Mouse (Mus musculus): ENCODE measurements around the gene Nrl.

The Nrl gene

GRCm38 (mm10) chr14:55524785-55525184 lies at the start of gene Nrl:
Gene Nrl, minus strand, starts transcription at chr14:55524981.
- DNase-seq = no peak

GRCm38 (mm10) chr14:55571760-55572159 lies 47.0 kb upstream of the Nrl start:
- no peak for DNase-seq

DNA sequence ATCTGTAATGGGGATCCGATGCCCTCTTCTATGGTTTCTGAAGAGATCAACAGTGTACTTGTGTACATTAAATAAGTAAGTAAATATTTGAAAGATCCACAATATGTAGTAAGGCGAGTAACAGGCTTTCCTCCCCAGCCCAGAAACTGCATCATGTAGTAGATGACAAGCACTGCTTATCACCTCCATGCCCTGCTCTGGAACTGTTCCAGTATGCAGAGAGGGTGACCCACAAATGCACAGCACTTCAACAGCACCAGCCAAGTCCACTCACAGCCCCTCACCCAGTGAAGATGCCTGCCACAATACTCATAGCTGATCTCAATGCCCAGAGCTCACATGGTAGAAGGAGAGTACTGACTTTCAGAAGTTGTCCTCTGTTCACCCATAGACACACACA lies 45.8 kb upstream of the Nrl start:
- DNase-seq = no peak

- no peak for DNase-seq
Observed at GRCm38 (mm10) chr14:55567496-55567895, 42.7 kb upstream of the Nrl start.

- DNase-seq = no peak
Observed at GRCm38 (mm10) chr14:55565748-55566147, 41.0 kb upstream of the Nrl start.

- no peak for DNase-seq
Observed at GRCm38 (mm10) chr14:55563249-55563648, 38.5 kb upstream of the Nrl start.

DNA sequence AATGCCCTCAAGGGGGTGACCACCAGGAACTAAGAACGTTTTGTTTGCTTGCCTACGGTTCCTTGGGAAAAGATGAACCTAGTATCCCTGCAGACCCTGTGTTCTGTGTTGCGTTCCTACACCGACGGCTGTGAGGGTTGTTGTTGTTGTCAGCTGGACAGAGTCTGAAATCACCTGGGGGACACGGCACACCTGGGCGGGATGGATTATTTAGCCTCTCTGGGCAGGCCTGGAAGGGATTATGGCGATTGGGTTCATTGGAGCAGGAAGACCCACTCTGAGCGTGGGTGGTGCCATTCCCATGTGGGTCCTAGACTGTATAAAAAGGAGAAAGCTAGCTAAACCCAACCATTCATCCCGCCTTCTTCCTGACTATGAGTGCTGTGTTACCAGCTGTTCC lies 37.1 kb upstream of the Nrl start:
- no peak for DNase-seq

DNA sequence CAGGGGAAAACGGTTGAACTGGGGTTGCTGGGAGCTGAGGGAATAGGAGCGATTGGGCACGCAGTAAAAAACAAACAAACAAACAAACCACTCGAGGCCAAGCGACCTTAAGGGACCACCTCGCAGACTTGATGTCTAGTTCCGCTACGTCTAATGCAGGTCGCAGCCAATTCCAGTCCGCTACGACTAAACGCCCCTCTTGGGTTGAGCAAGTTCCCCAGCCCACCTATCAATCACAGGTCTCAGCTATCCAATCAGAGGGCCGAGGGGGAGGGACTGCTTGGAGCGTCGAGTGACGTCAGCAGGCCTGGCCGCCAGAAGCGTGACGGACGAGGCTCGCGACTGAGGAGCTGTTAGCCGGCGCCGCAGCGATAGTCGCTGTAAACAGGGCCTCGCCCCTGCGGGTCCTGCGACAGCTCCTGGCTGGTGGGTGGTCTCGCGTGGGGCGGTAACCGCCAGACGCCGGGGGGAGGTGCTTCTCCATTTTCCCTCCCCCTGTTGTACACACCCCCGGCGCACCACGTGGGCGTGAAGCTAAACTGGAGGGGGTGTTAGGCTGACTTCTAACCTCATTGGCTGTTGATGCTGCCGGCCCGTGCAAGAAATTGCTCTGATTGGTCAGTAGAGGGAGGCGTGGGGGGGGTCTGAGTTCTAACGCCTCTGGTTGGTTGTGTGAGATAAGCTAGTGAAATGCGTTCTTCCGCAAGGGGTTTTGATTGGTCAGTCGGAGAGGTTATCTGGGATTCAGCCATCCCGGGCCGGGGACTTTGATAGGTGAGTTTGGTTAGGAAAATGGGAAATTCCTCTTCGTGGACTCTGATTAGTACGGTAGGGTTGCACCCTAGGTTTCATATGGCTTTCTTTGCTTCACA lies 35.7 kb upstream of the Nrl start, which contains the start of gene A730061H03Rik:
A730061H03Rik (minus strand) TSS at position 205 of the 872 bp plus-strand sequence.
- peak; percentile 99 for DNase-seq

- DNase-seq = peak; percentile 95
Observed at GRCm38 (mm10) chr14:55559799-55560201, 35.0 kb upstream of the Nrl start, which contains the start of gene Dcaf11. Gene Dcaf11, plus strand, starts transcription at chr14:55560006.

GRCm38 (mm10) chr14:55558740-55559448 lies 34.1 kb upstream of the Nrl start:
- DNase-seq = no peak

DNA sequence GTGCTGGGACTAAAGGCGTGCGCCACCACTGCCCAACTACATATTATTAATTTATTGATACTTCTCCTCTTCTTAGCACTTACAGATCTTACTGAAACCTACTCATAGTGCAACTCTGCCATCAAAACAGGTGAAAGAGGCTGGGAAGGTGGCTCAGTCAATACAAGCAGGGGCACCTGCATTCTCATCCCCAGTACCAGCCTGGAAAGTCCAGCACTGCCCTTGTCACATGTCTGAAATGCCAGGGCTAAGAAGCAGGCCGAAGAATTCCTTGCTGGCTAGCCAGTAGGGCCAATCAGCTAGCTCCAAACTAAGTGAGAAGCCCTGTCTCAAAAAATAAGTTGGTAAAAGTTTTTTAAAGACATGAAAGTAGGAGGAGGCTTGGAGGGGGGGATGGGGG lies 32.8 kb upstream of the Nrl start:
- no peak for DNase-seq

DNA sequence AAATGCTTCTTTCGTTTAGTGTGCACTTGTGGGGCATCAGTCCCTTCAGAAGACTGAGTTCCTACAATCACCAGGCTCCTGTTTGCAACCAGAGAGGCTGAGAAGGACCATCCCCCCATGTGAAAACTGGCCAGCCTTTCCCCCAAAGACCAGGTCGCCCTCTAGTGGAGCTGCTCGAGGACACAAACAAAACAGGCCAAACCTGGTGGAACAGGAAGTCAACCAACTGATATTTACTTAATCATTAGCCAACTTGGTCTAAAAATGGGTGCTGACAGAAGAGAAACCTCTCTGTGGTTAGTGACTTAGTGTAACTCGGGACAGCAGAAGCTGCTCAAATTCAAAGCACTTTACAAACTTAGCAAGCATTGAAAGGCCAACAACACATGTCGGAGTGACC lies 32.2 kb upstream of the Nrl start:
- DNase-seq = peak; percentile 96

GRCm38 (mm10) chr14:55555788-55556187 lies 31.0 kb upstream of the Nrl start:
- DNase-seq = no peak

- no peak for DNase-seq
Observed at GRCm38 (mm10) chr14:55554635-55555034, 29.9 kb upstream of the Nrl start.

DNA sequence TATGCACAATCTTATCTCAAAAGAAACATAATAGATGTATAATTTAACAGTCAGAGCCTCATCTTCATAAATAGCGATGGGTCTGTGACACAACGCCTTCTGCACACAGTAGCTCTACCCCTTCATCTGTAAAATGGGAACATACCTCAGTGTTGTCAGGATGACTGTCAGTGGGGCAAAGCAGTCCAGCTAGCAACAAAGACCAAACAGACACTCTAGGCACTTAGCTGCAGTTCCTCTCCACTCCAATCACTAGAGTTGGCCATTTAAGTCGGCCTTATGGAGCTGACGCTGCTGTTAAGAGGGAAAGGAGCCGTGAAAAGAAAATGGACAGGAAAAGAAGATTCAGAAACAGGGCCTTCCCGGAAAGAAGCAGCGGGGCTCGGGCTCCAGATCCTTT lies 27.0 kb upstream of the Nrl start:
- DNase-seq = no peak

DNA sequence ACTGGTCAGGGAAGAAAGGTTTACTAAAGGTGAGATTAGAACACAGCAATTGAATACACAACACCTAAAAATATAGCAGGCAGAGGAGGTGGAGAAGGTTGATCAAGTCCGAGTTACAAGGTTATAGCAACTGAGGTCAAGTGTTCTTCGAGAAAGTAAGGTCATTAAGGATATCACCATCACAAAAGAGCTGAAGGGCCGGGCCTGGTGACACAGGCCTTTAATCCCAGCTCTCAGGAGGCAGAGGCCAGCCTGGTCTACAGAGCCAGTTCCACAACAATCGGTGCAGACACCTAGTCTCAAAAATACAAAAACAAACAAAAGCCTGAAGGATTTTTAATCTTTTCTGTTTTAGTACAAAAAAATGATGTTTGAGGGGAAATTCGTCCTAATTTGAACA lies 26.6 kb upstream of the Nrl start:
- no peak for DNase-seq

GRCm38 (mm10) chr14:55550191-55550590 lies 25.4 kb upstream of the Nrl start:
- no peak for DNase-seq

GRCm38 (mm10) chr14:55544334-55544733 lies 19.6 kb upstream of the Nrl start:
- no peak for DNase-seq

- DNase-seq = no peak
Observed at GRCm38 (mm10) chr14:55542268-55542667, 17.5 kb upstream of the Nrl start.

DNA sequence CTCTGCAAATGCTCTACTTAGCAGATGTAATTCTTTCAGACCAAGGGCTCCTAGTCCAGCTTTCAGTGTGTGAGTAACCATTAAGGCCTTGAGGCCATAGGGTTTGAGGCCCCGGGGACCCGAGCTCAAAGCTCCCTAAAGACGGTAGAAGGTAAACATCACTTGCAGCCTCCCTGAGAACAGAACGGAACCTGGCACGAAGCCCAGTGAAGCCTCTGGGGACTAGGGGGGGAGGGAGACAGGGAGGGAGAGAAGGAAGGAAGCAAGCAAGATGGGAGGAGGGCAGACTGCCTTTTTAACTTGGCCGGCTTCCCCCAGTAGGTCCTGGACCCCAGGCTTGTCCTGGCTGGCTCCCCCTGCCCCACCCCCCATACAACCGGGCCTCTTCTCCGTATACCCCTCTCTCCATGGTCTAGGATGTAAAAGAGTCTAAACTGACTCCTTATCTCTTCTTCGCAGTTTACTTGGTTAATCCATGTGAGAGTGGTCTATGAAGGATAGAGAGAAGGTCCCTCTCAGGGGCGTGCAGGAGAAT lies 16.1 kb upstream of the Nrl start:
- DNase-seq = peak; percentile 93

DNA sequence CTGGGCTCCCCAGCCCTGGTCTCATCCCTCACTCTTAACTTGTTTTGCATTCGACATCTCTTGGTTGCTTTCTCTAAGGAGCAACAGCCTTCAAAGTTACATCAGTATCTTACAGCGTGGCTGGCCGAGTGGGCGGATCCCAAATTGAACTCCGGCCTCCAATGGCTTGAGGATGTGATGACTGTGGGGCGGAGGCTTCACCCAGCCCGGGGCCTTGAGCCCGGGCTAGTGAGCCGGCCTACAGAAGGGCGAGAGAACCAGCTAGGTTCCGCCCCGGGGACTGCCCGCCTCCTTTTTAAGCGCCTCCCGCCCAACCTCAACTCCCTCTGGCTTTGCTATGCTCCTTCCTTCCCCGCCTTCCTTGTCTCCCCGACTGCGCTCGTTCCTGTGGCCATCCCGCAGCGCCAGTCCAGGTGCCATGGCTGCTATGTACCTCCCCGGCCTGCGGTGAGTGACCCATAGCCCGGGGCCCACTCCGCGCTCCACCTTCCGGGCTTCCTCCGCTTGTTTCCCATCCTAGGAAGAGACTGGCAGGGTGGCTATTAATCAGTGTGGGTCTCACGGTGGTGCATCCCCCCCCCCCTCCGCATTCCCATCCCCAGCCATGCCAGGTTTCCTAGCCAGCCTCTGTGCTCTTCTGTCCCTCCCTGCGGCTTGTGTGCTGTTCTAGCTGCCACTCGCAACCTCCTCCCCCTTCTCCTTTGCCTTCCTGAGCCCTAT lies 15.4 kb upstream of the Nrl start, which contains the start of gene Pck2:
Pck2 (plus strand) TSS at position 200 of the 720 bp plus-strand sequence.
- DNase-seq = peak; percentile 96

GRCm38 (mm10) chr14:55536116-55536745 lies 11.4 kb upstream of the Nrl start:
- peak; percentile 66 for DNase-seq

Measured in lung, postnatal 10 days (tissue).